Mouse (Mus musculus) embryonic facial prominence, embryonic 12.5 days (tissue): ENCODE data around the gene Pcbp3. TPM values are rescaled to one million over a fixed set of nuclear protein-coding genes. Genes with fewer than 3 reads are reported as not detected.
A peak's percentile ranks its signal among the peaks of the same experiment; 100 is the strongest.
"Not testable (repeated sequence)": the region's sequence is repeated elsewhere in the genome, so short reads cannot be mapped to it uniquely, and the experiment has no call there.

Experiments used
- ATAC-seq: fragments of 200-750 bp; cut with Nextera tagmentation; 2 replicates; pipeline ENCODE4 v1.8.0; 2017; ENCODE audit not compliant: insufficient number of reproducible peaks, insufficient read depth, low FRiP score, low TSS enrichment
- H3K27ac ChIP-seq: fragments of 300-500 bp; sonication (generic); 2 replicates; pipeline ENCODE4 v1.5.1; 2016; ENCODE audit warnings: mild to moderate bottlenecking
- H3K27me3 ChIP-seq: fragments of 300-500 bp; sonication (generic); 2 replicates; pipeline ENCODE4 v1.6.1; 2016; ENCODE audit warnings: mild to moderate bottlenecking, moderate library complexity
- H3K36me3 ChIP-seq: fragments of 300-500 bp; sonication (generic); 2 replicates; pipeline ENCODE4 v1.6.1; 2016; ENCODE audit warnings: mild to moderate bottlenecking
- H3K4me1 ChIP-seq: fragments of 300-500 bp; sonication (generic); 2 replicates; pipeline ENCODE4 v1.6.1; 2016
- H3K4me2 ChIP-seq: fragments of 300-500 bp; sonication (generic); replicated peaks from 2 replicates; pipeline ENCODE4 v1.6.1; 2016; ENCODE audit warnings: mild to moderate bottlenecking, moderate library complexity
- H3K4me3 ChIP-seq: fragments of 300-500 bp; sonication (generic); 2 replicates; pipeline ENCODE4 v1.5.1; 2016; ENCODE audit warnings: mild to moderate bottlenecking
- H3K9ac ChIP-seq: fragments of 300-500 bp; sonication (generic); 2 replicates; pipeline ENCODE4 v1.6.1; 2016; ENCODE audit warnings: mild to moderate bottlenecking, moderate library complexity
- H3K9me3 ChIP-seq: fragments of 300-500 bp; sonication (generic); 2 replicates; pipeline ENCODE4 v1.6.1; 2016; ENCODE audit warnings: mild to moderate bottlenecking, moderate library complexity
- WGBS: fragments of 180-500 bp; shearing (Covaris S2); methylation state at CpG from one replicate; pipeline ENCODE4 v1.1.7; 2016; 5-methylcytosine and 5-hydroxymethylcytosine counted together
- polyA plus RNA-seq: library from polyadenylated mRNA; unstranded; fragments of >200 nt; fragmentation: Nextera tagmentation; extraction: Ambion mirVana; gene quantifications from 2 replicates; pipeline ENCODE4 v1.2.1, GENCODE M21; 2016

Pcbp3 gene
- polyA plus RNA-seq, 1 experiment from 2014 or later = 52.5 TPM

DNA sequence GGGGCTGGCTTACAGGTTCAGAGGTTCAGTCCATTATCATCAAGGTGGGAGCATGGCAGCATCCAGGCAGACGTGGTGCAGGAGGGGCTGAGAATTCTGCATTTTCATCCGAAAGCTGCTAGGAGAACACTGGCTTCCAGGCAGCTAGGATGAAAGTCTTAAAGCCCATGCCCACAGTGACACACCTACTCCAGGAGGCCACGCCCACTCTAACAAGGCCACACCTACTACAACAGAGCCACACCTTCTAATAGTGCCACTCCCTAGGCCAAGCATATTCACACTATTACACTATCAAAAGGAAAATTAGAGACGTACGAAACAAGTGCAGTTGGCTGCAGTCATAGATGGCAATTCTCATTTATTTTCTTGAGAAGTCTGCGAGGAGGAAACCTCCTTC lies 10.6 kb upstream of the Pcbp3 start:
- WGBS = 70% methylated on average over 6 of the region's 6 CpGs
- not testable (repeated sequence) for H3K4me2 ChIP-seq, H3K27ac ChIP-seq, H3K27me3 ChIP-seq, H3K36me3 ChIP-seq, ATAC-seq, H3K9me3 ChIP-seq, H3K4me3 ChIP-seq, H3K9ac ChIP-seq
- H3K4me1 ChIP-seq = peaks cover 25% of the 10 kb centered on the region

DNA sequence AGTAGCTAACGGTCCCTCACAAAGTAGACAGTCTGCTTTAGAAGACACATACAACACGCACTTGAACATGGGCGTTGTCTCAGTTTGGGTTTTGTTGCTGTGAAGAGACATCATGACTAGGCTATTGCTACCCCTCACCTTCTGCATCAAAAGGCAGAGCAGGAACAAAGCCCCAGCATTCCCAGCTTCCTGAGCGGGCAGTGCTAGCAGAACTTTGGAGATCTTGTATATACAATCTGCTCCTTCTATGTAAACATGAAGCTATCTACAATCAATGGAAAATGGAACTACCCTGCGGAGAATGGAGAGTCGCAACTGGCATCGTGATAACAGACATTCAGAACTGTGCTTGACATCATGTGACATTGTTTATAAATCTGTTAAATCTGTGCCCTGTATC lies 9.3 kb upstream of the Pcbp3 start:
- no peaks in the 10 kb centered on the region for H3K9me3 ChIP-seq
- WGBS = 82% methylated on average over 7 of the region's 7 CpGs
- no peak overlapping the region for H3K4me3 ChIP-seq
- peaks cover 16% of the 10 kb centered on the region for H3K4me1 ChIP-seq
- H3K27ac ChIP-seq = no peak overlapping the region
- H3K36me3 ChIP-seq = no peaks in the 10 kb centered on the region
- ATAC-seq = no peak
- no peak overlapping the region for H3K4me2 ChIP-seq
- no peaks in the 10 kb centered on the region for H3K27me3 ChIP-seq
- no peak overlapping the region for H3K9ac ChIP-seq

DNA sequence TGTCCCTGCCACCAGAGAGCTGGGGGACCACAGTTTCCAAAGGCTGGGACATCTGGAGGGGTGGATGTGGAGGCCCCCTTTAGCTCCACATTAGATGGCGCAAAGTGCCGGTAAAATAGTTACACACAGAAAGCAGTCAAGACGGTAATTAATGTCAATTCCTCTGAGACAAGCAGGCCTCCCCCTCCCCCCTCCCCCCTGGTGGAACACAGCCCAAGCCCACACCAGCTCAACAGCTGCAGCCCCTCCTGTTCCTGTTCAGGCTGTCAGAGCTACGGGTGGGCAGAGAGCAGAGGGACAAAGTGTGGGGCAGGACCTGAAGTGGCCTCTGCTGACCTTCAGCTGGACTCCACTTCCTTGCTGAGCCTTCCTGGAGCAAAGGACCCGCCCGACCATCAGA lies 2.7 kb upstream of the Pcbp3 start:
- Histone ChIP-seq H3K4me2 (no peak overlapping the region), H3K27ac (peak overlapping the region; percentile 33; the same call in 1 of the 2 replicates), H3K4me3 (no peak overlapping the region), H3K9me3 (no peaks in the 10 kb centered on the region), H3K9ac (0 out of 2 replicates have a peak overlapping the region, but pooled peaks have one; percentile 2), H3K36me3 (no peaks in the 10 kb centered on the region), H3K4me1 (peaks cover 37% of the 10 kb centered on the region), H3K27me3 (no peaks in the 10 kb centered on the region)
- ATAC-seq = no peak
- WGBS = 12% methylated on average over 6 of the region's 6 CpGs

DNA sequence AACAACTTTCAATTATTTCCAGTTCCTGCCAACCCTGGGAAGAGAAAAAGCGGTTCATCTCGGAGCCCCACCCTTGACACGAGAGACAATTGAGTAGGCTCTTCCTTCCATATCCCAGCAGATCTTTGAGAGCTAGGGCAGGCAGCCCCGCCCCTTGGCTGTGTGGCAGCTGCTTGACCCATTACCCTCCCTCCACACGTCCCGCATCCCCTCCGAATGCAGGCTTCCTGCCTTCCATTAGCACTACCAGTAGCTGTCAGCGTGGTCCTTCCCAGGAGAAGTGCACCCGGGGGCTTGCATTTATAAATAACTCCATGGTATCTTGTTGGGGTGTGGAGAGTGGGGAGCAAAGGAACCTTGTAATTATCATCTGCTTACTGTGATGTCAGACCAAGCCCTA lies 2.3 kb upstream of the Pcbp3 start:
- Histone ChIP-seq H3K9me3 (no peaks in the 10 kb centered on the region), H3K9ac (0 out of 2 replicates have a peak overlapping the region, but pooled peaks have one; percentile 2), H3K27me3 (no peaks in the 10 kb centered on the region), H3K4me1 (peaks cover 37% of the 10 kb centered on the region), H3K36me3 (no peaks in the 10 kb centered on the region), H3K4me3 (no peak overlapping the region), H3K27ac (peak overlapping the region; percentile 24; the same call in 1 of the 2 replicates), H3K4me2 (no peak overlapping the region; the same call in 1 of the 2 replicates)
- 20% methylated on average over 9 of the region's 9 CpGs for WGBS
- no peak; the same call in 1 of the 2 replicates for ATAC-seq

DNA sequence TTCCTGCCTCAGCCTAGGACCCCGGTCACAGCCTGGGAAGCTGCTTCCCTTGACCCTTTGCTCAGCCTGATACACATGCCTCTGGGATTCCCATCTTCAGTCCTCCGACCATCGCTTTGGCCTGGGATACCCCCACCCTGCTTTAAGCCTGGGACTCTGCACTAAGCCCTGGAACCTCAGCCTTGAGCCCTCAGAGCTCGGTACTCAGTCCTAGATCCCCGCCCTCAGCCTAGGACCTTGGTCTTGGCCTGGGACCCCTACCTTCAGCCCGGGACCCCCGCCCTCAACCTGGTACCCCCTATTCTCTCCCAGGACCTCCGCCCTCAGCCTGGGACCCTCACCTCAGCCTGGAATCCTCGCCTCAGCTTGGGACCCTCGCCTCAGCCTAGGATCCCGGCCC lies 531 bp downstream of the Pcbp3 start:
- peaks cover 40% of the 10 kb centered on the region for H3K4me1 ChIP-seq
- H3K9ac ChIP-seq = peak overlapping the region; percentile 79
- H3K27me3 ChIP-seq = no peaks in the 10 kb centered on the region
- no peaks in the 10 kb centered on the region for H3K9me3 ChIP-seq
- peak; percentile 1 for ATAC-seq
- peak overlapping the region; percentile 64 for H3K4me3 ChIP-seq
- H3K36me3 ChIP-seq = no peaks in the 10 kb centered on the region
- 10% methylated on average over 11 of the region's 11 CpGs for WGBS
- H3K4me2 ChIP-seq = peak overlapping the region; percentile 97
- H3K27ac ChIP-seq = no peak overlapping the region

DNA sequence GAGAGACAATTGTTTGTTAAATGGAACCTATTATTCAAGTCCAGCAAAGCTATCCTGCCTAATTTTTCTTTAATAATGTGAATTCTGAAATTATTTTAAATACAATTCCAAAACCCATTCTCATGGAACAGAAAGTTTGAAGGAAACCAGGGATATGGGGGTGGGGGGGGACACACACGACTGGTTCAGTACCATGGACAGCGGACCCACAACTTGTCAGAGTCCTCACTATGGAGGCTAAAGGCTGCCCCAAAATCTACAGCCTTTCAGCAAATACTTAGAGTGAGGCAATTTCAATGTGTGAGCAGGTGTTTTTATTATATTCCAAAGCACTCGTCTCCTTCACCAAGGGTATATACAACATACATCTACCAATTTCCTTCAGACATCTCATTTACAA lies 3.5 kb downstream of the Pcbp3 start:
- H3K27ac ChIP-seq = no peak overlapping the region
- no peaks in the 10 kb centered on the region for H3K27me3 ChIP-seq
- H3K9ac ChIP-seq = no peak overlapping the region
- no peaks in the 10 kb centered on the region for H3K36me3 ChIP-seq
- H3K4me3 ChIP-seq = no peak overlapping the region
- H3K9me3 ChIP-seq = no peaks in the 10 kb centered on the region
- peaks cover 15% of the 10 kb centered on the region for H3K4me1 ChIP-seq
- whole genome bisulfite sequencing = 47% methylated on average over 3 of the region's 3 CpGs
- ATAC-seq = no peak
- H3K4me2 ChIP-seq = no peak overlapping the region

DNA sequence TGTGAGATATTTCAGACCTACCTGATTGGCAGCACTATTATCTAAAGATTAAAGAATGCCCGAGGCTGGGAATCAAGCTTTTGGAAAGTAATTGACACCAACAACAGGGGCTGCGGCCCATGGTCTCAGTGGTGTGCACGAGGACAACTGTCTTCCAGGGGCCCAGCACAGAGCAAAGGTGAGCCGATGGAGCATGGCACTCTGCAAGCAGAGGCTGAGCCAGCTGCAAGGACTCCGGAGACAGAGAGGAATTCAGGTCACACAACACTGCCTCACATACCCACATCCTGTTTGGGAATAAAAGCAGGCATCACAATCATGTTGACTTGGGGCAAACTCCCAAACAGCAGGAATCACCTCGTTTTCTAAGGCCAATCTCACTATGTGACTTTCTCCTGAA lies 5.5 kb downstream of the Pcbp3 start:
- H3K4me2 ChIP-seq = no peak overlapping the region
- H3K36me3 ChIP-seq = no peaks in the 10 kb centered on the region
- WGBS = 17% methylated on average over 6 of the region's 6 CpGs
- H3K4me1 ChIP-seq = peaks cover 14% of the 10 kb centered on the region
- no peaks in the 10 kb centered on the region for H3K9me3 ChIP-seq
- no peak overlapping the region for H3K4me3 ChIP-seq
- no peak overlapping the region for H3K27ac ChIP-seq
- no peak for ATAC-seq
- H3K9ac ChIP-seq = no peak overlapping the region
- H3K27me3 ChIP-seq = no peaks in the 10 kb centered on the region

DNA sequence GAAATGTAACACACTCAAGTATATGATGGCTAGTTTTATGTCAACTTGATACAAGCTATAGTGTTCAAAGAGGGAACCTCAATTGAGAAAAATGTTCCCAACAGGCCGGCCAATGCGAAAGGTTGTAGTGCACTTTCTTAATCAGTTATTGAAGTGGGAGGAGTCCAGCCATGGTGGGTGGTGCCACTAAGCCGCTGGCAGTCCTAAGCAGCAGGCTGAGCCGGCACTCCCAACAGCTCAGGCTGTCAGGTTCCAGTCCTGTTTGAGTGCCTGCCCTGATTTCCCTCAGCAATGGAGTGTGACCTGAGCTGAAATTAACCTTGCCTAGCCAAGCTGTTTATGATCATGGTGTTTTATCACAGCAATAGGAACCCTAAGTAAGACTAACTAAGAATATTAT lies 20.6 kb downstream of the Pcbp3 start:
- Histone ChIP-seq H3K9me3 (no peaks in the 10 kb centered on the region), H3K27ac (no peak overlapping the region), H3K4me2 (no peak overlapping the region), H3K27me3 (no peaks in the 10 kb centered on the region), H3K4me3 (no peak overlapping the region), H3K36me3 (no peaks in the 10 kb centered on the region), H3K4me1 (no peaks in the 10 kb centered on the region), H3K9ac (no peak overlapping the region)
- no peak for ATAC-seq
- WGBS = 67% methylated on average over 4 of the region's 4 CpGs

DNA sequence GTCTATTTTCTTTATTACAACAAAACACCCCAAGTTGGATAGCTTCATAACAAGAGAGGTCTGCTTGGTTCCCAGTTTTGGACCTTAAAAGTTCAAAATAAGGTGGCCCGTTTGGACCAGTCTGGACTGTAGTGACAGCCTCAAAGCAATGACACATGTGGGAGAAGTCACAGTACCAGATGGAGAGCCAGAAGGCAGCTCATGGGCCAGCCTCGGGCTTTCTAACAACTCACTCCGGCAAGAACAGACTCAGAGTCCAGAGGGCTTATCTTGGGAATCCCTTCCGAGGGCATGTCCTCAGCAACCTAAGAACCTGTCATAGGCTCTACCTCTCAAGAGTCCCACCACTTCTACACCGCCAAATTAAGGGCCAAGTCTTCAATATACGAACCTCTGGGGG lies 24.9 kb downstream of the Pcbp3 start:
- 92% methylated on average over 6 of the region's 6 CpGs for WGBS
- Histone ChIP-seq H3K36me3 (no peaks in the 10 kb centered on the region), H3K9ac (no peak overlapping the region), H3K4me1 (no peaks in the 10 kb centered on the region), H3K4me2 (no peak overlapping the region), H3K27me3 (no peaks in the 10 kb centered on the region), H3K27ac (no peak overlapping the region), H3K4me3 (no peak overlapping the region), H3K9me3 (no peaks in the 10 kb centered on the region)
- ATAC-seq = no peak

DNA sequence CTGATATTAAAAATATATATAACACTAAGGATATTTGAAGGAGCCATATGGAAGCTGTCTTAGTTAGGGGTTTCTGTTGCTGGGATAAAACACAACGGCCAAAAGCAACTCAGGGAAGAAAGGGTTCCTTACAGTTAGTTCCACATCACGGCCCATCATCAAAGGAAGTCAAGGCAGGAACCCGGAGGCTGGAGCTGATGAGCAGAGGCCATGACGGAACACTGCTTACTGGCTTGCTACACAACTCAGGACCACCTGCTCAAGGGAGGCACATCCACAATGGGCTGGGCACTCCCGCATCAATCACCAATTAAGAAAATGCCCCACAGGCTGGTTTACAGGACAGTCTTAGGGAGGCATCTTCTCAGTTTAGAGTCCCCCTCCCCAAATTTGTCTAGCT lies 26.9 kb downstream of the Pcbp3 start:
- ATAC-seq = no peak
- Histone ChIP-seq H3K36me3 (no peaks in the 10 kb centered on the region), H3K4me2 (no peak overlapping the region), H3K27ac (no peak overlapping the region), H3K9ac (no peak overlapping the region), H3K27me3 (no peaks in the 10 kb centered on the region), H3K4me1 (no peaks in the 10 kb centered on the region), H3K4me3 (no peak overlapping the region), H3K9me3 (no peaks in the 10 kb centered on the region)
- 78% methylated on average over 5 of the region's 5 CpGs for whole genome bisulfite sequencing

DNA sequence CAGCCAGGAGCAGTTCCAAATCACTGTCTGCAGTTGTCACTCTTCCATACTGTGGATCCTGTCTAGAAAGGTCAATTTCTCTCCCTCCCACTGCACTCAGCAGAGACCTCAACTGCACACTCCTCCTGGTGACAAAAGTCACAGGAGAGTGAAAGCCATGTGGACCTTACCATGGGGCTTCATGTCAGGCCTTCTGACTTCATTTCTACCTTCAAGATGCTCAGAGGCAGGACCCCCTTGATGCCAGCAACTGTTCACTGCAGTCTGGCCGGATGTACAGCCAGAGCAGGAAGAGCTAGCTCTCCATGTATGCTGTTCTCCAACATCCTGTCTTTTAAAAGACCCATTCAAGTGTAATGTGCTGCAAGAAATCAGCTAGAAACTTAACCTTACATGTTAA lies 29.9 kb downstream of the Pcbp3 start:
- H3K4me3 ChIP-seq = no peak overlapping the region
- no peak overlapping the region for H3K27ac ChIP-seq
- no peaks in the 10 kb centered on the region for H3K27me3 ChIP-seq
- 67% methylated on average over 1 of the region's 1 CpGs for WGBS
- H3K36me3 ChIP-seq = no peaks in the 10 kb centered on the region
- H3K4me1 ChIP-seq = no peaks in the 10 kb centered on the region
- no peaks in the 10 kb centered on the region for H3K9me3 ChIP-seq
- H3K4me2 ChIP-seq = no peak overlapping the region
- no peak for ATAC-seq
- no peak overlapping the region for H3K9ac ChIP-seq

DNA sequence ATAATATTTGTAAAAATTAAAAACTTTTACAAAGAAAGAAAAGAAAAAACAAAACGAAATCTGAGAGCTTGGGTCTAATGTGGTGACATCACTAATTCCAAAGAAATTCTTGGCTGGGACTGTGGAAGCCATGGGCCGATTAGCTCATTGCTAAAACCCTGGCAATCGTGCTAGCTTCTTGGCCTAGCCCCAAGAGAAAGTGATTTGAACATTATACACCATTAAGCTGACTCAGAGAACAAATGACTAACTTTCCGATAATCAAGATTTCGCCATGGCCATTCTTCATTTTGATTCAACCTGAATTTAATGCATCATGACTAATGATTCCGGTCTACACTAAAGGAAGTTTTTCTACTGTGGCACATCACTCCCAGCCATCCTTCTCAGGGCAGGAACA lies 30.6 kb downstream of the Pcbp3 start:
- no peak overlapping the region for H3K27ac ChIP-seq
- H3K4me3 ChIP-seq = no peak overlapping the region
- ATAC-seq = no peak
- 85% methylated on average over 6 of the region's 6 CpGs for WGBS
- H3K9me3 ChIP-seq = no peaks in the 10 kb centered on the region
- H3K27me3 ChIP-seq = no peaks in the 10 kb centered on the region
- H3K4me2 ChIP-seq = no peak overlapping the region
- H3K4me1 ChIP-seq = no peaks in the 10 kb centered on the region
- H3K36me3 ChIP-seq = no peaks in the 10 kb centered on the region
- H3K9ac ChIP-seq = no peak overlapping the region

DNA sequence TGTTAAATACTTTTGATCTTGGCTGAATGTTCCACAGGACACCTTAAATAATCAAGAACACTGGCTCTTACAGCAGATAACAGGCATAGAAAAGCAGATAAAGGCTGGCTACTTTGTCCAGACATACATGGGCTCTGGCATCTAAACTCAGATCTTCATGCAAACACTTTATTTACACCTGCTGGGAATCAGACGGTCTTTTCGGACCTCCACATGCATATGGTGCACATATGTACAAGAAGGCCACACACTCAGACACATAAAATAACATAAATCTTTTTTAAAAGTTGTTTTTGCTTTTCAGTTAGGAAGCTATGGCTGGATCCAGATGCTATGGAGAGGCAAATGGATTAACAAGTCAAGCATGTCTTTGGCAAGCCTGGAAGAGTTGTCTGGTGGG lies 37.2 kb downstream of the Pcbp3 start:
- ATAC-seq = no peak
- H3K4me3 ChIP-seq = no peak overlapping the region
- no peaks in the 10 kb centered on the region for H3K36me3 ChIP-seq
- H3K9me3 ChIP-seq = no peaks in the 10 kb centered on the region
- H3K4me1 ChIP-seq = no peaks in the 10 kb centered on the region
- no peak overlapping the region for H3K27ac ChIP-seq
- no peak overlapping the region for H3K4me2 ChIP-seq
- 61% methylated on average over 2 of the region's 2 CpGs for WGBS
- no peak overlapping the region for H3K9ac ChIP-seq
- no peaks in the 10 kb centered on the region for H3K27me3 ChIP-seq
